Mouse (Mus musculus): ENCODE measurements around the gene Usp2.

Gene Usp2

DNA sequence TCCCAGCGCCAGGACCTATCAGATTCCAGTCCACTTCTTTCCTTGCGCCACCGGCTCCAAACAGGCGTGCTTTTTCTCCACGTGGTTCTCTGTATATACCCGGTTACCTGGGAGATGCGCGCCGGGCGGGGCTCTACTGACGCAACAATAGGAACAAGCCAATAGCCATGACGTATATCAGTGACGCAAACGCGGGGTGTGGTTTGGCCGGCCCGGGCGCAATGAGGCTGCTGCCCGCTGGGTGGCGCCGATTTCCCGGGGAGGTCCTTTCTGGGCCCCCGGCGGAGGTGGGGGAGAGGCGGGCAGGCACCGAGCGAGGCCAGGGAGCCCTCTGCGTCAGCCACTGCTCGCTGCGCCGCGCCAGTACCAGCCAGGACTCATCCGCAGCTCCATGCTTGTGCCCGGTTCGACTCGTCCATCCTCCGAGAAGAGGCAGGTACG is at the start of gene Usp2:
Gene Usp2, plus strand, starts transcription at position 237 of the 441 bp plus-strand sequence.
- DNase-seq (ENCODE audit: low spot score): peak; percentile 98

DNA sequence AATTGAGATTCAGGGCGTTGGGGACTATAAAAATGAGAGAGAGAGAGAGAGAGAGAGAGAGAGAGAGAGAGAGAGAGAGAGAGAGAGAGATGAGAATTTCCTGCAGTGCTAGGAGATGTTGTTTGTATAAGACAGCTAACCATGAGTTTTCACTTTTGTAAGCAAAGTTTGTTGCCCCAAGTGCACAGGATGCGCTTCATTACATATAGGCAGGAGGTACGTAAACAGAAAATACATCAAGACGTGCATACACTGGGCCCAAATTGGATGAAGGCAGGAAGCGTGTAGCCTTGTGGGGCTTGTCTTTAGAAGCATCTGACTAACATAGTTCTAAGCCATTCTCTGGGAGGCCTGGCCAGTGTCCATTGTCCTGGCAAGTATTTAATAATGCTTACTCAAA is 49.0 kb upstream of the Usp2 start:
- no peak for DNase-seq (ENCODE audit: low spot score)

GRCm38 (mm10) chr9:44020001-44020400 is 46.8 kb upstream of the Usp2 start:
- DNase-seq (ENCODE audit: low spot score): no peak

DNA sequence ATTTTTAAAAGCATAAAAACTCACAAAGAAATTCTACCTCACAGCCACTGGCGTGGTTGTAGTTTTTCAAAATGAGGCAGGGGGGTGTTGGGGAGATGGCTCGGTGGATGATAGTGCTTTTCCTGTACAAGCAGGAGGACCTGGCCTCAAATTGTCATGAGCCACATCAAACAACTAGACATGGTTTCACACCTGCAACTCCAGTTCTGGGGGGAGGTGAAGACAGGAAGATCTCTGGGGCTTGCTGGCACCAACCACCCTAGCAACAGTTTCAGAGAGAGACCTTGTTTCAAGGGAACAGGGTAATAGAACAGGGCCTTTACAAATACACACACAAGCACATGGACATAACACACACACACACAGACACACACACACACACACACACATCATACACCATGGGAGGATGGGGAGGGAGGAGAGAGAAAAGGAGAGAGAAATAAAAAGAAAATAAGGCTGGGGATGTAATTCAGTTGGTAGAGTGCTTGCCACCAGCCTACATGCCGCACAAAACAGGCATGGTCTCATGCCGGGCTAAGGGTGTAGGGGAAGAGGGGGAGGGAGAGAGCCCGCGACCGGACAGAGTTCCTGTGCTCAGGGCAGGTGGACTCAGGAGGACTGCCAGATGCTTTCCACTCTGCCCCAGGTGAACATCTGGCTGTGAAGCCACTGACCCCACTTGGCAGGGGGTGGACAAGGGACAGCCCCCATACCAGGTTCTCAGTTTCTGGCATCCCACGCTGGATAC is 44.5 kb upstream of the Usp2 start:
- DNase-seq (ENCODE audit: low spot score): no peak

DNA sequence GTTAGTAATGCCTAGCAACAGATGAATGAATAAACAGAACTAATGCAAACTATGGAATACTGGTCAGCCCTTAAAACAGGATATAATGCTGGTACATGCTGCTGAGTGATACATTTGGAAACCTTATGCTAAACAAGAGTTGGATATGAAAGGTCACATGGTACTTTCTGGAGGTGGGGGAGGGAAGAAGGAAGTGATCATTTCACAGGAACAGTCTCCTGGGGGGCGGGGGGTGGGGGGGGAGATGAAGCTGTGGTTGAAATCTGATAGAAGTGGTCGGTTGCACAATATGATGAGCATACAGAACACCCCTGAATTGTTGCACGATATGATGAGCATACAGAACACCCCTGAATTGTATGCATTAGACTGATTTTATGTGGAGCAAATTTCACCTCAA is 42.7 kb upstream of the Usp2 start:
- no peak for DNase-seq (ENCODE audit: low spot score)

GRCm38 (mm10) chr9:44029580-44030236 is 37.1 kb upstream of the Usp2 start:
- DNase-seq (ENCODE audit: low spot score): no peak

DNA sequence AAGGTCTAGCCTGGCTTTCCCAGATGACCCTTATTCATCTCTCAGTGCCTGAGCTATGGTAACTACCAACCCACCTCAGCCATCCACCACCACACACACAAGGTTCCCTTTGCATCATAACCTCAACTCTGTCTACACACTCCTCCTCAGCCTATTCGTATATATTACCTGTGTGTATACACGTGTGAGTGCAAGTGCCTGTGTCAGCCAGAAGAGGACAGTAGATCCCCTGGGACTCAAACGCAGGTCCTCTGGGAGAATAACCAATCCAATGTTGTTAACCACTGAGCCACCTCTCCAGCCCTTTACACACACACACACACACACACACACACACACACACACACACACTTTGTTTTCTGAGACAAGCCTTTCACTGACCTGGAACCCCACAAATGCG is 36.2 kb upstream of the Usp2 start:
- DNase-seq (ENCODE audit: low spot score): no peak

DNA sequence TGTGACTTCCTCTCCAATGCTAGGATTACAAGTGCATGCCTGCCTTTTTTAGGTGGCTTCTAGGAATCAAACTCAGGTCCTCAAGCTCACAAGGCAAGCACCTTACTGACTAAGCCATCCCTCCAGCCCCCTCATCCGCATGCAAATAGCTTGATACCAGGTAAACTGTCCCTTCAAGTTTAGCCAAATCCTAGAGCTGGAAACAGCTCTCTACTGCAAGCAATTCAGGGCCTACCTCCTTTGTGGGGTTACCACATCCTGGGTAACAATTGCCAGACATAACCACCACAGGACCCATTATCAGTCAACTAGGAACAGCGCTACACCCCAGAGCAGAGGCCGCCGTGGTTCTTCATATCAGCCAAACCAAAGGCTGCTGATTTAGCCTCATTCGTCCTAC is 35.7 kb upstream of the Usp2 start:
- no peak for DNase-seq (ENCODE audit: low spot score)

DNA sequence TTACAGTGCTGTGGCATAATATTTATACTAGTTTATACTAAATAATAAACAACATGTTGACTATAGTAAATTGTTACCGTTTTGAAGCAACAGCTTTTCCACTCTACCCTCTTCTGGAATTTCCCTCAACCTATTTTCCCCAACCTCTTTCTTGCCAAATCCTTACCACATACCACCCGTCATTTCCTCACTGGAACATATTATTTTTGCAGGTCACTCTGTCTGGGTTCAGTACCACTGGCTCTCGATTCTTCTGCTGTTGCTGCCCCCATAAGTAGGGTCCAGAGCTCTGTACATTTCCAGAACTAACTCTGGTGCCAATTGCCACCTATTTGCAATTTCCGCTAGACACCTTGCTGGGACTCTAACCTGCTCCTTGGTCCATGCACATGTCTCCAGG is 34.9 kb upstream of the Usp2 start:
- DNase-seq (ENCODE audit: low spot score): no peak

DNA sequence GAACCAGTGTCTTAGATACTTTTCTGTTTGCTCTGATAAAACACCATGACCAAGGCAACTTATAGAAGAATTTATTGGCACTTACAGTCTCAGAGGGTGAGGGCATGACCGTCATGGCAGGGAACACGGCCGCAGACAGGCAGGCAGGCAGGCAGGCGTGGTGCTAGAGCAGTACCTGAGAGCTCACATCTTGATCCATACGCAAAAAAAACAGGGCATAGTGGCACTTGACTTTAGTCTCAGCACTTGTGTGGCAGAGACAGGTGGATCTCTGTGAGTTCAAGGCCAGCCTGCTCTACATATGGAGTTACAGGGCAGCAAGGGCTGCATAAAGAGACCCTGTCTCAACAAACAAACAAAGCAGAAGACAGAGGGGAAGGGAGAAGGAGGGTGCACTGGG is 33.5 kb upstream of the Usp2 start:
- DNase-seq (ENCODE audit: low spot score): no peak

- DNase-seq (ENCODE audit: low spot score): no peak
These were observed 32.7 kb upstream of the Usp2 start for GRCm38 (mm10) chr9:44033957-44034727.

GRCm38 (mm10) chr9:44037106-44037505 is 29.7 kb upstream of the Usp2 start:
- DNase-seq (ENCODE audit: low spot score): no peak

GRCm38 (mm10) chr9:44041511-44042395 is 25.1 kb upstream of the Usp2 start:
- DNase-seq (ENCODE audit: low spot score): no peak

DNA sequence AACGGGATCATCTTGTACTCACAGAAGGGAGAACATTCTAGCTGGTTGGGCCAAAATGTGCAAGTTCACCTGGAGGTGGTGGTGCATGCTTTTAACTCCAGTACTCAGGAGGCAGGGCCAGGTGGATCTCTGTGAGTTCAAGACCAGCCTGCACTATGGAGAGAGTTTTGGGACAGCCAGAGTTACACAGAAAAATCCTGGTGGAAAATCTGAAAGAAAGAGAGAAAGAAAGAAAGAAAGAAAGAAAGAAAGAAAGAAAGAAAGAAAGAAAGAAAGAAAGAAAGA is 24.5 kb upstream of the Usp2 start:
- DNase-seq (ENCODE audit: low spot score): no peak

- peak; percentile 3 for DNase-seq (ENCODE audit: low spot score)
These were observed 23.7 kb upstream of the Usp2 start, which contains the start of gene Thy1 for GRCm38 (mm10) chr9:44042836-44043707. Thy1 (plus strand) TSS chr9:44043384.

DNA sequence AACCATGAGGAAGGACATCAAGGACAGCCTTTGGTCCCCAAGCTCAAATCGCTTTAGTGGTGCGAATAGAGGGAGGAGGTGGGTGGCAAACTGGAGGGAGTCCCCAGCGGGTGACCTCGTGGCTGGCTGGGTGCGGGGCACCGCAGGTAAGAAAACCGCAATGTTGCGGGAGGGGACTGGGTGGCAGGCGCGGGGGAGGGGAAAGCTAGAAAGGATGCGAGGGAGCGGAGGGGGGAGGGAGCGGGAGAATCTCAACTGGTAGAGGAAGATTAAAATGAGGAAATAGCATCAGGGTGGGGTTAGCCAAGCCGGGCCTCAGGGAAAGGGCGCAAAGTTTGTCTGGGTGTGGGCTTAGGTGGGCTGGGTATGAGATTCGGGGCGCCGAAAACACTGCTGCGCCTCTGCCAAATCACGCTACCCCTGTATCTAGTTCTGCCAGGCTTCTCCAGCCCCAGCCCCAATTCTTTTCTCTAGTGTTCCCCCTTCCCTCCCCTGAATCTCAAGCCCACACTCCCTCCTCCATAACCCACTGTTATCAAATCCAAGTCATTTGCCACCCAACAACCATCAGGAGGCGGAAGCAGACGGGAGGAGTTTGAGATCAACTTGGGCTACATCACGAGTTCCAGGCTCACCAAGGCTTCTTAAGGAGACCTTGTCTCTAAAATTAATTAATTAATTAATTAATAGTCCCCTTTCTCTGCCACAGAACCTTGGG is 23.0 kb upstream of the Usp2 start:
- DNase-seq (ENCODE audit: low spot score): no peak

DNA sequence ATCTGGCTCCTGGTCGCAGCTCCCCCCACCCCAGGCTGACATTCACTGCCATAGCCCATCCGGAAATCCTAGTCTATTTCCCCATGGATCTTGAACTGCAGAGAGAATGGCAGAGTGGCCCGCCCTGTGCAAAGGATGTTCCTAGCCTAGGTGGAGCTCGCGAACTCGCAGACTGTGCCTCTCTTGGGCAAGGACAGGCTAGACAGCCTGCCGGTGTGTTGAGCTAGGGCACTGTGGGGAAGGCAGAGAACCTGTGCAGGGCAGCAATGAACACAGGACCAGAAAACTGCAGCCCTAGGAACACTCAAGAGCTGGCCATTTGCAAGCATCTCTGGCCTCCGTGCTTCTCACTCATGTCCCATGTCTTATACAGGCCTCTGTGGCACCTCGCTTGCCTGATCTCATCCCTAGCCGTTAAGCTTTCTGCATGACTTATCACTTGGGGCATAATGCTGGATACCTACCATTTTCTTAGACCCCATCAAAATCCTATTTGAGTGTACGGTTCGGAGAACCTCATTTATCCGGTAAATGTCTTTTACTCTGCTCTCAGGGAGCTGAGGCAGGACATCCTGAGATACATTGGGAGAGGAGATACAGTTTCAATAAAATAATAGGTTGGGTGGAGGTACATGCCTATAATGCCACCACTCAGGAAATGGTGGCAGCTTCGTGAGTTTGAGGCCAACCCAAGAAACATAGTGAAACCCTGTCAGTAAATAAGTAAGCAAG is 22.2 kb upstream of the Usp2 start:
- no peak for DNase-seq (ENCODE audit: low spot score)

GRCm38 (mm10) chr9:44045158-44045883 is 21.5 kb upstream of the Usp2 start:
- no peak for DNase-seq (ENCODE audit: low spot score)

DNA sequence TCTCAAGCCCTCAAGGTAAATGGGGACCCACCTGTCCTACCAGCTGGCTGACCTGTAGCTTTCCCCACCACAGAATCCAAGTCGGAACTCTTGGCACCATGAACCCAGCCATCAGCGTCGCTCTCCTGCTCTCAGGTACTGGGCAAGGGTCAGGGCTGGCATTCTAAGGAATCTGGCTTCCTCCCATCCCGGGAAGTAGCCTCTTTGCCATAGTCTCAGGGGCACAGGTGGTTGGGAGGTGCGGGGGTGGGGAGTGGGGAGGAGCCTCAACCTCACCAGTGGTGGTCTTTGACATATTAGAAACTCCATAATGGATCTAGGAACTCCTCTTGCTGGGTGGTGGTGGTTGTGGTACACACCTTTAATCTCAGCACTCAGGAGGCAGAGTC is 20.9 kb upstream of the Usp2 start:
- no peak for DNase-seq (ENCODE audit: low spot score)

Measured in yolk sac, embryonic 10.5 days (tissue).